Mouse (Mus musculus) limb, embryonic 15.5 days (tissue): ENCODE results near the gene Nup93. TPM values are rescaled to one million over a fixed set of nuclear protein-coding genes. Genes with fewer than 3 reads are reported as not detected.

Experiments
- ATAC-seq: fragments of 200-750 bp; cut with Nextera tagmentation; 2 replicates; pipeline ENCODE4 v1.8.0; 2017; ENCODE audit warnings: low read depth, moderate TSS enrichment; ENCODE audit not compliant: insufficient number of reproducible peaks, low FRiP score, low TSS enrichment
- H3K27ac ChIP-seq: fragments of 300-500 bp; sonication (generic); 2 replicates; pipeline ENCODE4 v1.5.1; 2015; ENCODE audit warnings: moderate library complexity, mild to moderate bottlenecking, inconsistent platforms
- H3K27me3 ChIP-seq: fragments of 300-500 bp; sonication (generic); 2 replicates; pipeline ENCODE4 v1.6.1; 2015; ENCODE audit warnings: inconsistent platforms
- H3K36me3 ChIP-seq: fragments of 300-500 bp; sonication (generic); 2 replicates; pipeline ENCODE4 v1.6.1; 2015; ENCODE audit warnings: inconsistent platforms
- H3K4me1 ChIP-seq: fragments of 300-500 bp; sonication (generic); 2 replicates; pipeline ENCODE4 v1.6.1; 2015; ENCODE audit warnings: inconsistent platforms
- H3K4me2 ChIP-seq: fragments of 300-500 bp; sonication (generic); 2 replicates; pipeline ENCODE4 v1.6.1; 2015; ENCODE audit warnings: mild to moderate bottlenecking, inconsistent platforms
- H3K4me3 ChIP-seq: fragments of 300-500 bp; sonication (generic); 2 replicates; pipeline ENCODE4 v1.5.1; 2015; ENCODE audit warnings: mild to moderate bottlenecking, inconsistent platforms
- H3K9ac ChIP-seq: fragments of 300-500 bp; sonication (generic); 2 replicates; pipeline ENCODE4 v1.6.1; 2015; ENCODE audit warnings: inconsistent platforms
- H3K9me3 ChIP-seq: fragments of 300-500 bp; sonication (generic); 2 replicates; pipeline ENCODE4 v1.6.1; 2016; ENCODE audit warnings: inconsistent platforms
- WGBS: fragments of 180-500 bp; shearing (Covaris S2); methylation state at CpG from one replicate; pipeline ENCODE4 v1.1.7; 2015; 5-methylcytosine and 5-hydroxymethylcytosine counted together
- polyA plus RNA-seq: library from polyadenylated mRNA; unstranded; fragments of >200 nt; fragmentation: Nextera tagmentation; extraction: Ambion mirVana; gene quantifications from 2 replicates; pipeline ENCODE4 v1.2.1, GENCODE M21; 2015

The Nup93 gene
- polyA plus RNA-seq, 1 experiment from 2014 or later, result 63.0 TPM

GRCm38 (mm10) chr8:94191101-94191691, 23.2 kb upstream of the Nup93 start:
- 19% methylated on average over 21 of the region's 21 CpGs for WGBS
- H3K27ac ChIP-seq, result no peak overlapping the region
- H3K36me3 ChIP-seq, result no peaks in the 10 kb centered on the region
- H3K4me2 ChIP-seq, result peak overlapping the region; percentile 53
- no peaks in the 10 kb centered on the region for H3K9me3 ChIP-seq
- H3K4me3 ChIP-seq, result peak overlapping the region; percentile 29
- H3K4me1 ChIP-seq, result peaks cover 17% of the 10 kb centered on the region
- ATAC-seq, result no peak
- H3K27me3 ChIP-seq, result peaks cover 21% of the 10 kb centered on the region
- no peak overlapping the region for H3K9ac ChIP-seq

GRCm38 (mm10) chr8:94192926-94193325, 21.4 kb upstream of the Nup93 start:
- H3K36me3 ChIP-seq, result no peaks in the 10 kb centered on the region
- 25% methylated on average over 1 of the region's 1 CpGs for WGBS
- no peaks in the 10 kb centered on the region for H3K9me3 ChIP-seq
- no peak overlapping the region for H3K9ac ChIP-seq
- H3K4me1 ChIP-seq, result peaks cover 4% of the 10 kb centered on the region; the same call in 1 of the 2 replicates
- H3K27me3 ChIP-seq, result peaks cover 4% of the 10 kb centered on the region; the same call in 1 of the 2 replicates
- no peak overlapping the region for H3K4me2 ChIP-seq
- no peak for ATAC-seq
- no peak overlapping the region for H3K27ac ChIP-seq
- H3K4me3 ChIP-seq, result no peak overlapping the region

- peaks cover 3% of the 10 kb centered on the region; the same call in 1 of the 2 replicates for H3K27me3 ChIP-seq
- H3K9ac ChIP-seq, result no peak overlapping the region
- peaks cover 4% of the 10 kb centered on the region; the same call in 1 of the 2 replicates for H3K4me1 ChIP-seq
- 69% methylated on average over 7 of the region's 7 CpGs for WGBS
- H3K27ac ChIP-seq, result no peak overlapping the region
- no peaks in the 10 kb centered on the region for H3K9me3 ChIP-seq
- no peak for ATAC-seq
- H3K36me3 ChIP-seq, result no peaks in the 10 kb centered on the region
- H3K4me2 ChIP-seq, result no peak overlapping the region
- no peak overlapping the region for H3K4me3 ChIP-seq
These were observed 19.7 kb upstream of the Nup93 start for GRCm38 (mm10) chr8:94194591-94195223.

GRCm38 (mm10) chr8:94199202-94199869, 15.0 kb upstream of the Nup93 start:
- Histone ChIP-seq H3K4me3 (no peak overlapping the region), H3K9ac (no peak overlapping the region), H3K4me2 (no peak overlapping the region), H3K36me3 (no peaks in the 10 kb centered on the region), H3K4me1 (no peaks in the 10 kb centered on the region), H3K27me3 (no peaks in the 10 kb centered on the region), H3K9me3 (no peaks in the 10 kb centered on the region), H3K27ac (no peak overlapping the region)
- 43% methylated on average over 10 of the region's 10 CpGs for WGBS
- no peak for ATAC-seq

GRCm38 (mm10) chr8:94204043-94204442, 10.3 kb upstream of the Nup93 start:
- H3K4me3 ChIP-seq, result no peak overlapping the region
- H3K36me3 ChIP-seq, result no peaks in the 10 kb centered on the region
- no peak overlapping the region for H3K27ac ChIP-seq
- WGBS, result 57% methylated on average over 3 of the region's 3 CpGs
- H3K9me3 ChIP-seq, result no peaks in the 10 kb centered on the region
- no peak overlapping the region for H3K4me2 ChIP-seq
- no peaks in the 10 kb centered on the region for H3K4me1 ChIP-seq
- no peak for ATAC-seq
- H3K27me3 ChIP-seq, result no peaks in the 10 kb centered on the region
- no peak overlapping the region for H3K9ac ChIP-seq

GRCm38 (mm10) chr8:94205736-94206135, 8.6 kb upstream of the Nup93 start:
- Histone ChIP-seq H3K36me3 (no peaks in the 10 kb centered on the region), H3K4me2 (no peak overlapping the region), H3K27ac (no peak overlapping the region), H3K4me3 (no peak overlapping the region), H3K4me1 (no peaks in the 10 kb centered on the region), H3K27me3 (no peaks in the 10 kb centered on the region), H3K9ac (no peak overlapping the region), H3K9me3 (no peaks in the 10 kb centered on the region)
- WGBS, result 21% methylated on average over 5 of the region's 5 CpGs
- ATAC-seq, result 0 out of 2 replicates have a peak, but pooled peaks have one; percentile 44

GRCm38 (mm10) chr8:94206256-94206655, 8.1 kb upstream of the Nup93 start:
- no peaks in the 10 kb centered on the region for H3K4me1 ChIP-seq
- H3K27ac ChIP-seq, result no peak overlapping the region
- no peaks in the 10 kb centered on the region for H3K9me3 ChIP-seq
- H3K36me3 ChIP-seq, result no peaks in the 10 kb centered on the region
- ATAC-seq, result no peak
- H3K9ac ChIP-seq, result no peak overlapping the region
- WGBS, result 68% methylated on average over 8 of the region's 8 CpGs
- H3K27me3 ChIP-seq, result no peaks in the 10 kb centered on the region
- no peak overlapping the region for H3K4me3 ChIP-seq
- H3K4me2 ChIP-seq, result no peak overlapping the region

GRCm38 (mm10) chr8:94207491-94207890, 6.9 kb upstream of the Nup93 start:
- no peaks in the 10 kb centered on the region for H3K36me3 ChIP-seq
- ATAC-seq, result no peak
- no peak overlapping the region for H3K4me2 ChIP-seq
- H3K9me3 ChIP-seq, result no peaks in the 10 kb centered on the region
- no peak overlapping the region for H3K9ac ChIP-seq
- 70% methylated on average over 2 of the region's 2 CpGs for WGBS
- H3K4me1 ChIP-seq, result no peaks in the 10 kb centered on the region
- no peaks in the 10 kb centered on the region for H3K27me3 ChIP-seq
- H3K27ac ChIP-seq, result no peak overlapping the region
- no peak overlapping the region for H3K4me3 ChIP-seq

GRCm38 (mm10) chr8:94209639-94210038, 4.7 kb upstream of the Nup93 start:
- WGBS, result 78% methylated on average over 6 of the region's 6 CpGs
- no peak for ATAC-seq

GRCm38 (mm10) chr8:94210225-94210624, 4.1 kb upstream of the Nup93 start:
- Histone ChIP-seq H3K9ac (no peak overlapping the region), H3K36me3 (no peaks in the 10 kb centered on the region), H3K4me3 (no peak overlapping the region), H3K4me2 (no peak overlapping the region), H3K27me3 (no peaks in the 10 kb centered on the region), H3K4me1 (peaks cover 11% of the 10 kb centered on the region), H3K27ac (no peak overlapping the region), H3K9me3 (no peaks in the 10 kb centered on the region)
- WGBS, result 70% methylated on average over 3 of the region's 3 CpGs
- ATAC-seq, result no peak

More at GRCm38 (mm10) chr8:94209639-94210038, 4.7 kb upstream of the Nup93 start:
- H3K36me3 ChIP-seq, result no peaks in the 10 kb centered on the region
- no peak overlapping the region for H3K27ac ChIP-seq
- no peaks in the 10 kb centered on the region for H3K27me3 ChIP-seq
- H3K4me2 ChIP-seq, result no peak overlapping the region
- H3K4me1 ChIP-seq, result peaks cover 5% of the 10 kb centered on the region
- H3K9me3 ChIP-seq, result no peaks in the 10 kb centered on the region
- no peak overlapping the region for H3K9ac ChIP-seq
- H3K4me3 ChIP-seq, result no peak overlapping the region

GRCm38 (mm10) chr8:94213819-94214218, 545 bp upstream of the Nup93 start:
- peak overlapping the region; percentile 91 for H3K4me2 ChIP-seq
- no peaks in the 10 kb centered on the region for H3K27me3 ChIP-seq
- H3K4me3 ChIP-seq, result peak overlapping the region; percentile 92
- 61% methylated on average over 6 of the region's 6 CpGs for WGBS
- 0 out of 2 replicates have a peak overlapping the region, but pooled peaks have one; percentile 35 for H3K9ac ChIP-seq
- H3K4me1 ChIP-seq, result peaks cover 16% of the 10 kb centered on the region
- no peak for ATAC-seq
- H3K36me3 ChIP-seq, result no peaks in the 10 kb centered on the region
- no peaks in the 10 kb centered on the region for H3K9me3 ChIP-seq
- H3K27ac ChIP-seq, result no peak overlapping the region

- Histone ChIP-seq H3K36me3 (peaks cover 5% of the 10 kb centered on the region; the same call in 1 of the 2 replicates), H3K27ac (no peak overlapping the region), H3K4me2 (no peak overlapping the region), H3K9me3 (no peaks in the 10 kb centered on the region), H3K9ac (no peak overlapping the region), H3K4me1 (no peaks in the 10 kb centered on the region), H3K27me3 (no peaks in the 10 kb centered on the region), H3K4me3 (no peak overlapping the region)
- 81% methylated on average over 7 of the region's 7 CpGs for WGBS
- ATAC-seq, result no peak
These were observed 13.1 kb downstream of the Nup93 start for GRCm38 (mm10) chr8:94227381-94227939.
